Mouse (Mus musculus): Measurements from ENCODE around the gene Shank2. TPM values are rescaled to one million over a fixed set of nuclear protein-coding genes. Genes with fewer than 3 reads are reported as not detected.

The Shank2 gene
- total RNA-seq, 2 experiments from 2014 or later, result 0.22 to 0.49 TPM

GRCm38 (mm10) chr7:144407675-144408074, 405.9 kb downstream of the Shank2 start:
- intact Hi-C loops (cut with DNase I), result no loop called here
- no peak for DNase-seq

GRCm38 (mm10) chr7:144408464-144409000, 406.8 kb downstream of the Shank2 start:
- intact Hi-C loops (cut with DNase I), result no loop called here
- no peak for DNase-seq

- intact Hi-C loops (cut with DNase I), result no loop called here
- no peak for DNase-seq
Observed at GRCm38 (mm10) chr7:144409682-144410081, 408.0 kb downstream of the Shank2 start.

- intact Hi-C loops (cut with DNase I), result no loop called here
Observed at GRCm38 (mm10) chr7:144411967-144412906, 410.5 kb downstream of the Shank2 start.

GRCm38 (mm10) chr7:144414632-144415031, 412.9 kb downstream of the Shank2 start:
- intact Hi-C loops (cut with DNase I), result no loop called here
- DNase-seq, result no peak

More at GRCm38 (mm10) chr7:144411967-144412906, 410.5 kb downstream of the Shank2 start:
- no peak for DNase-seq

GRCm38 (mm10) chr7:144415795-144416194, 414.1 kb downstream of the Shank2 start:
- no peak for DNase-seq
- intact Hi-C loops (cut with DNase I), result no loop called here

GRCm38 (mm10) chr7:144417234-144417633, 415.5 kb downstream of the Shank2 start:
- DNase-seq, result no peak
- intact Hi-C loops (cut with DNase I), result no loop called here

GRCm38 (mm10) chr7:144417644-144418343, 416.1 kb downstream of the Shank2 start:
- intact Hi-C loops (cut with DNase I), result no loop called here

GRCm38 (mm10) chr7:144420552-144420951, 418.8 kb downstream of the Shank2 start:
- intact Hi-C loops (cut with DNase I), result no loop called here
- DNase-seq, result no peak

More at GRCm38 (mm10) chr7:144417644-144418343, 416.1 kb downstream of the Shank2 start:
- peak; percentile 5 to 15 for DNase-seq

- DNase-seq, result no peak
- intact Hi-C loops (cut with DNase I), result no loop called here
Observed at GRCm38 (mm10) chr7:144421478-144421877, 419.8 kb downstream of the Shank2 start.

- intact Hi-C loops (cut with DNase I), result loop anchor here (1.0 to 5.0 kb wide), 2 partner anchors 209 to 354 kb away; no protein-coding TSS in a partner anchor
- peak; percentile 51 to 57 for DNase-seq
Observed at GRCm38 (mm10) chr7:144425953-144426352, 424.2 kb downstream of the Shank2 start.

- intact Hi-C loops (cut with DNase I), result loop anchor here (1.0 to 5.0 kb wide), 2 partner anchors 209 to 354 kb away; no protein-coding TSS in a partner anchor
- no peak for DNase-seq
Observed at GRCm38 (mm10) chr7:144426594-144426993, 424.9 kb downstream of the Shank2 start.

GRCm38 (mm10) chr7:144427460-144427859, 425.7 kb downstream of the Shank2 start:
- intact Hi-C loops (cut with DNase I), result loop anchor here (5.0 kb wide), 1 partner anchor 355 kb away; no protein-coding TSS in a partner anchor
- no peak for DNase-seq

- intact Hi-C loops (cut with DNase I), result no loop called here
- DNase-seq, result no peak
Observed at GRCm38 (mm10) chr7:144432920-144433319, 431.2 kb downstream of the Shank2 start.

- intact Hi-C loops (cut with DNase I), result no loop called here
- no peak for DNase-seq
Observed at GRCm38 (mm10) chr7:144438811-144439210, 437.1 kb downstream of the Shank2 start.

GRCm38 (mm10) chr7:144441466-144441865, 439.7 kb downstream of the Shank2 start:
- DNase-seq, result no peak
- intact Hi-C loops (cut with DNase I), result no loop called here

- intact Hi-C loops (cut with DNase I), result no loop called here
- no peak for DNase-seq
Observed at GRCm38 (mm10) chr7:144441976-144442375, 440.2 kb downstream of the Shank2 start.

- intact Hi-C loops (cut with DNase I), result no loop called here
- no peak for DNase-seq
Observed at GRCm38 (mm10) chr7:144444788-144445187, 443.1 kb downstream of the Shank2 start.

GRCm38 (mm10) chr7:144447146-144447545, 445.4 kb downstream of the Shank2 start:
- DNase-seq, result no peak
- intact Hi-C loops (cut with DNase I), result no loop called here

- intact Hi-C loops (cut with DNase I), result no loop called here
- DNase-seq, result no peak
Observed at GRCm38 (mm10) chr7:144448186-144448585, 446.5 kb downstream of the Shank2 start.
